Mouse (Mus musculus) heart, postnatal 25 days (tissue): ENCODE results near the gene Dmac1. TPM values are rescaled to one million over a fixed set of nuclear protein-coding genes. Genes with fewer than 3 reads are reported as not detected.
"Not testable (repeated sequence)": the region's sequence is repeated elsewhere in the genome, so short reads cannot be mapped to it uniquely, and the experiment has no call there.

ENCODE experiments used
- DNase-seq: peaks from one replicate; pipeline ENCODE4 v3.0.0; 2022; ENCODE audit warnings: low spot score
- intact Hi-C: fragments of 180-260 bp; cut with DNase I; formaldehyde crosslinking; loops from one replicate; pipeline ENCODE4 v1.15.1; 2025
- total RNA-seq, 2 experiments: library from RNA; stranded (reverse); gene quantifications; 2 replicates each; pipeline ENCODE4 v1.2.3; 2021

Gene Dmac1
- total RNA-seq = 10 to 100 TPM; 55.8 to 60.5 TPM

- DNase-seq = peak; percentile 84
- intact Hi-C loops = no loop called here
Measured at GRCm38 (mm10) chr4:75278197-75279175, at the start of gene Dmac1. Gene Dmac1 (minus strand): TSS chr4:75278305.

DNA sequence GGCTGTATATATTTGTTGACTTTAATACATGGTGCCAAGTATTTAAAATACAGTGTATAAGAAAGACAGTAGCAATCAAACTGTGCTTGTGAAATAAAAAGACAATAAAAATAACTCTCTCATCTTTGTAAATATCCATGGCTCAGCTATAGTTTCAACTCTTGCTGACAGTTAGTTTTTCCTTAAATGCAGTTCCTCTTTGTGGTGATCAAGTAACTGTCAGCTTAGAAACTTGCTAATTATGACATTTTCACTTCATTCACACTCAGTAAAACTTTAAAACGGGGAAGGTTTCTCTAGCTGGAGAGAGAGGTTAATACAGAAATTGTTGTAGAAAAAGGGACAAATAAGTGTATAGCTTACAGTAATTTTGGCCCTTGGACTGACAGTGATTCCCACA lies 37.3 kb upstream of the Dmac1 start:
- no peak for DNase-seq
- intact Hi-C loops = no loop called here

DNA sequence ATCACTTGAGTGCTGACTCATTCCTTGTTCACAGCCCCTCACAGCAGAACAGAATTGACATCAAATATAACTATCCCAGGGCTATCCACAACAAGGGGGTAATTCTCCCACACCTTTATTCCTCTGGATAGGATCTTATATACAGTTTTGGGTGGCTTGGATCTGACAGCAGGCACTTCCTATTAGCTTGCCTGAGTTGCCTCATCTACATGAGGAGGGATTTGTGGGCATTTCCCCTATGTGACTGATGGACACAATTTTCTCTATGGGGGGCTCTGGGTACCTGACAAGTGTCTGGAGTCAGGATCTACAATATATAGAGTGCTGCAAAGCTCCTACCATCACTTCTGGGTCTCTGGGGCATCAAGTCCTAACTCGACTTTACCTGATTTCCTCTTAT lies 36.9 kb upstream of the Dmac1 start:
- intact Hi-C loops = no loop called here
- no peak for DNase-seq

GRCm38 (mm10) chr4:75311918-75312317 lies 33.8 kb upstream of the Dmac1 start:
- no peak for DNase-seq
- intact Hi-C loops = no loop called here

- DNase-seq = no peak
- intact Hi-C loops = no loop called here
Measured at GRCm38 (mm10) chr4:75311305-75311704, 33.2 kb upstream of the Dmac1 start.

- intact Hi-C loops = no loop called here
- no peak for DNase-seq
Measured at GRCm38 (mm10) chr4:75300205-75300972, 22.3 kb upstream of the Dmac1 start.

DNA sequence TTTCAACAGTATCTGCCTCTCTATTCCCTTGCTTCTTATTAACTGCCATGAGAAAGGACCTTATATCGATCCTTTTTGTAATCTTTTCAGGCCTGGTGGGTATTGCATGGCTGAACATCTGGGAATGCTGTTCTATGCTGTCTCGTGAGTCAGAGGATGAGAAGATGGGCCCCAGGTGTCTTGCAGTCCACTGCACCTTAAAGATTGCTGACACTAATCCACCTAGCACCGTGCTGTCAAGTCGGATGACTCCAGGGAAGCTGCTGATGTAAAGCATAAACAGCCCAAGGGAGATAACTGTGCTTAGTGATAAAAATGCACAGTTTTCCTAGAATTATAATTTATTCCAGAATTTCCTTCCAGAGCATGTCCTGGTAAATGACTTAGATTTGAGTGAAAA lies 14.2 kb upstream of the Dmac1 start:
- intact Hi-C loops = no loop called here
- DNase-seq = no peak

GRCm38 (mm10) chr4:75291142-75291541 lies 13.0 kb upstream of the Dmac1 start:
- intact Hi-C loops = no loop called here

GRCm38 (mm10) chr4:75277467-75278196 lies 473 bp downstream of the Dmac1 start:
- intact Hi-C loops = no loop called here
- DNase-seq = no peak

More at GRCm38 (mm10) chr4:75291142-75291541, 13.0 kb upstream of the Dmac1 start:
- DNase-seq = no peak

GRCm38 (mm10) chr4:75275737-75276136 lies 2.4 kb downstream of the Dmac1 start:
- DNase-seq = no peak
- intact Hi-C loops = no loop called here

GRCm38 (mm10) chr4:75267866-75268265 lies 10.2 kb downstream of the Dmac1 start:
- intact Hi-C loops = no loop called here
- no peak for DNase-seq

DNA sequence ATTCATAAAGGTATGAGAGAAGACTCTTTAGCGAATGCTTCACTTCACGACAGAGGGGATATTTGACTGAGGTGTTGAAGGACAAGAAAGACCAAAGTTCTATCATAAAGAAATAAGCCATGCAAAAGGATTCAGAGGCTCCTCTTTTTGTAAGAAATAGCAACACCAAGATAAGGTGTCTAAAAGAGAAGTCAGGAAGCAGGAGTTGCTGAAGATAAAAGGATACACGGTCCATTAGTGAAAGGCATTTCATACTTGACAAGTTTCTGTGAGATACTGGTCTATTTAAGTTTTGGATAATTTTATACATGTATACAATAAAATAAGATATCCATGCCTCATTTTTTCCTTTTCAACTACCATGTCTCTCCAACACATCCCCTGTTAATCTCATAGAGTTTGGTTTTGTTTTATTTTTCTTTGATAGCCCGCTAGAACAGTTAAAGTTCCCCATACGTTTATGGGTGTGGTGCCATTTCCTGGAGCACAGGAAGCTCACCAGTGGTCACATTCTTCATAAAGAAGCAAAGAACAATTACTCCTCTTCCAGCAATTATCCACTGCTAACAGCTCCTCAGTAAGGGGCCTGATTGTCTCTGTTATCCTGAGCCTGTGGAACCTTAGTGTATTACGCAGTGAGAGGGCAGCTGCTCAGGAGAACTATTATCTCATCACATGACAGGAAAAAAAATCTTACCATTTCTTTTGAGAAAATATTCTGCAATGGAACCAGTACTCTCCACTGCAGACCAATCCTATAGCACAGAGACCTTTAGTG lies 11.1 kb downstream of the Dmac1 start:
- intact Hi-C loops = no loop called here
- no peak for DNase-seq

DNA sequence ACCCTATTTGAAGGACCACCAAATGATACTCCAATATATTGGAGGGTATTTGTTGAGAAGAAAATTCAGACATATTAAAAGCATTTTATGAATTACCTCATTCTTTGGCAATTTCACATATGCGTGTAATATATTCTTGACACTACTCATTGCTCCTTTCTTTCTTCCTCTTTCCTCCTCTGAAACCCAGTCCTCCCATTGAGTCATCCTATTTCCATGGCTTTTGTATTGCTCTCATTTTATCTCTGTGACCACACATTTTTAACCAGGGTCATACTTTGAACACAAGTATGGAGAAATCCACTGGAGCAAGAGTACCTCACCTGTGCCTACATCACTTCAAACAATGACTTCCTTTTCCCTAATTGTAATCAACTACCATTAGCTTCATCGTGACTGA lies 13.9 kb downstream of the Dmac1 start:
- DNase-seq = no peak
- intact Hi-C loops = no loop called here

- intact Hi-C loops = no loop called here
- DNase-seq = no peak
Measured at GRCm38 (mm10) chr4:75263556-75264129, 14.5 kb downstream of the Dmac1 start.

DNA sequence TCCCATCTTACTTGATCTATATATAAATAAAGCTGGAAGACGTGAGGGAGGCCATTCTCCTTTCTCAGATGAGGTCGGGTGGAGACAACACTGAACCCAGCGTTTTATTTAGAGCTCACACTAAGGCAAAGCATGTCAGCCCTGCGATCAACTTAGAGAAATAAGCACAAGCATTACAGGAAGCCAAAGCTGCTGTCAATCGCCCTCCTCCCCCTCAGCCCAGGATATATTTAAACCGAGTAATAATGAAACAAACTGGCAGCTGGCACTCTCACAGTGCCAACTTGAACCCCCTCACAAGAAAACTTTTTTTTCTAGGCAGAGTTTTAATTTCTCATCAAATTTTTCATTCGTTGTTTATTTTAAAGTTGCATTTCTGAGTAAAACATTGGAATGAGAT lies 15.7 kb downstream of the Dmac1 start:
- intact Hi-C loops = no loop called here
- no peak for DNase-seq

DNA sequence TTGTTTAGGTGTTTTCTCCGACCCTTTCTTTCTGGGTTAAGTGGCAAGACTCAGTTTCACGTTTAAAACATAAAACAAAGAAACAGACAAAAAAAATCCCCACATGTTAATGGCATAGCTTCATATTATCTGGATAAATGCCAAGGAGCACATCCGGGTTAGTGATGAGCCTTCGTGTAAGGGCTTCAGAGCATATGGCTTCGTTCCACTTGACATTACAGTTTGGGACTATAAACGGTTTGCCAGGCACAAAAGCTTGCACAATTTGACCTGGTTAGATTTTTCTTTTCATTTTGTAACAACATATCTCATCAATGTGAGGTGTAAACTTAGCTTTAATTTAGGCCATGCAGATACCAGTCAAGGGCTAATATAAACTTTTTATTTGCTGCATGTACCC lies 17.9 kb downstream of the Dmac1 start:
- intact Hi-C loops = no loop called here
- DNase-seq = no peak

- intact Hi-C loops = no loop called here
- no peak for DNase-seq
Measured at GRCm38 (mm10) chr4:75259447-75259846, 18.7 kb downstream of the Dmac1 start.

- DNase-seq, intact Hi-C loops: not testable (repeated sequence)
Measured at GRCm38 (mm10) chr4:75234602-75235001, 43.5 kb downstream of the Dmac1 start.
